Mouse (Mus musculus) megakaryocyte, embryonic 14.5 days (primary cell): ENCODE results near the gene Tcf12. TPM values are rescaled to one million over a fixed set of nuclear protein-coding genes. Genes with fewer than 3 reads are reported as not detected.

Source experiments
- H3K27me3 ChIP-seq: replicated peaks from 2 replicates; pipeline ENCODE3; 2012; ENCODE audit warnings: inconsistent platforms
- H3K36me3 ChIP-seq: replicated peaks from 2 replicates; pipeline ENCODE3; 2012; ENCODE audit warnings: low read length, inconsistent platforms, mixed read lengths
- H3K4me1 ChIP-seq: 2 replicates; pipeline ENCODE4 v1.6.1; 2012; ENCODE audit warnings: inconsistent platforms
- H3K4me3 ChIP-seq: replicated peaks from 2 replicates; pipeline ENCODE3; 2012; ENCODE audit warnings: moderate library complexity, mild to moderate bottlenecking, inconsistent platforms
- H3K9me3 ChIP-seq: 2 replicates; pipeline ENCODE4 v1.6.1; 2012; ENCODE audit warnings: inconsistent platforms
- FLI1 ChIP-seq: IDR thresholded peaks from 2 replicates; pipeline ENCODE4 v1.6.1; 2012; ENCODE audit warnings: low read length, inconsistent platforms, mixed read lengths
- GATA1 ChIP-seq: IDR thresholded peaks from 3 replicates; pipeline ENCODE4 v1.6.1; 2012; ENCODE audit warnings: mixed read lengths, low read length, inconsistent platforms, borderline replicate concordance
- polyA plus RNA-seq: library from polyadenylated mRNA; stranded (reverse); fragments of >175 nt; gene quantifications from 2 replicates; pipeline ENCODE4 v1.2.3, GENCODE M21; 2012; ENCODE audit warnings: low replicate concordance; ENCODE audit not compliant: insufficient read depth

Tcf12 gene
- polyA plus RNA-seq, 1 experiment: 6.1 TPM

DNA sequence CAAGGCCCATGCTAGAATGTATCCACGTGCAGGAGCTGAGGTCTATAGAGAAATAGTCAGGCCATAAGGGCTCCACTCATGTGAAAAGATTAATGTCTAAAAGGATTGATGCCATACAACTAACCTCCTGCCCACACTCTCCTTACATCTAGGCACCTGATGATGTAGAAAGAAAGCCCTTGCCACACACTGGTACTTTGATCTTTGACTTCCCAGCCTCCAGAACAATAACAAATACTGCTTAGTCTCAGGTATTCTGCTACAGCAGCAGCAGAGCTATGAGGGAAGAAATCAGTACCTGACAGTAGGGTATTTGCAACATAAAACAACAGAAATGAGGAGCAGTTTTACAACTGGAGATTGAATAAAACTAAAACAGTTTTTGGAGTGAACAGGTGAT lies 19.5 kb downstream of the Tcf12 start:
- no peaks in the 10 kb centered on the region for H3K27me3 ChIP-seq
- no peaks in the 10 kb centered on the region for H3K9me3 ChIP-seq
- no peak overlapping the region for H3K4me3 ChIP-seq
- peaks cover 8% of the 10 kb centered on the region for H3K36me3 ChIP-seq
- TF ChIP-seq GATA1: no peak
- TF ChIP-seq FLI1: no peak
- H3K4me1 ChIP-seq: peaks cover 29% of the 10 kb centered on the region

DNA sequence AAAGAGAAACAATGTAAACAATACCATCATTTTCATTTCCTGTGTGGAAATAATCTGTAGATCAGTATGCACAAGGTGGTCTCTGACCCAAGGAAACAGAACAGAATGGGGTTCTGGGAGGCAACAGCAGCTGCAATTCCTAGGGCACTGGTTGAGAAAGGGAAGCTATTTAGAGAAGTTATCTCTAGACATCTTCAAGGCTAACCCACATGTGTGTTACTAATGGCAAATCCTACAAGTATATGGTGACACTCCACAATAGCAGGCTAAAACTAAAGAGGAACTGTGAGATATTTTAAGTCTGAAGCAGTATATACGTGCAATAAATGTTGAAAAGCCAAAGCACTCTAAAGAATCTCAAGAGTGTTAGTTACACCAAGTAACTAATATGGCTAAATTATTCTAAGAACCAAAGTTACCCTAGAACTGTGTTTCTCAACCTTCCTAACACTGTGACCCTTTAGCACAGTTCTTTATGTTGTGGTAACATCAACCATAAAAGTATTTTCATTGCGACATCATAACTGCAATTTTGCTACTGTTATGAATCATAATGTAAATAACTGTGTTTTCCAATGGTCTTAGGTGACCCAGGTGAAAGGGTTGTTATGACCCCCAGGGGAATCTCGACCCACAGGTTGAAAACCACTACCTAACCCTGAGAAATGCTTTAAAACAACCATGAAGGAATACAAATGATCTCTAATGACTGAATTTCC lies 22.6 kb downstream of the Tcf12 start:
- Histone ChIP-seq H3K9me3 (no peaks in the 10 kb centered on the region), H3K4me1 (peaks cover 36% of the 10 kb centered on the region), H3K4me3 (no peak overlapping the region), H3K36me3 (peaks cover 5% of the 10 kb centered on the region), H3K27me3 (no peaks in the 10 kb centered on the region)
- no peak for TF ChIP-seq GATA1
- TF ChIP-seq FLI1: no peak

DNA sequence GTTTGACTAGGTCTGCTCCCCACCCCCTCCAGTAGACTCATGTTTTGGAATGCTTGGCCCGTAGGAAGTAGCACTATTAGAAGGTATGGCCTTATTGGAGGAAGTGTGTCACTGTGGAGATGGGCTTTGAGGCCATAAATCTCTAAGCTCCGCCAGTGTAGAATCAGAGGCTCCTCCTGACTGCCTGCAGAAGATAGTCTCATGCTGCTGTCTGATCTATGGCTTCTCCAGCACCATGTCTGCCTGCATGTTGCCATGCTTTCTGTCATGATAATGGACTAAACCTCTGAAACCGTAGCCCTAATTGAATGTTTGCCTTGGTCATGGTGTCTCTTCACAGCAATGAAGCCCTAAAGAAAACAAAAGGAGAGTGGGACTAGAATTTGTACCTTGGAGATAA lies 26.7 kb downstream of the Tcf12 start:
- no peaks in the 10 kb centered on the region for H3K27me3 ChIP-seq
- TF ChIP-seq FLI1 (no peak), GATA1 (no peak)
- no peaks in the 10 kb centered on the region for H3K9me3 ChIP-seq
- H3K4me3 ChIP-seq: peak overlapping the region; percentile 23
- H3K36me3 ChIP-seq: peaks cover 3% of the 10 kb centered on the region
- peaks cover 36% of the 10 kb centered on the region for H3K4me1 ChIP-seq

DNA sequence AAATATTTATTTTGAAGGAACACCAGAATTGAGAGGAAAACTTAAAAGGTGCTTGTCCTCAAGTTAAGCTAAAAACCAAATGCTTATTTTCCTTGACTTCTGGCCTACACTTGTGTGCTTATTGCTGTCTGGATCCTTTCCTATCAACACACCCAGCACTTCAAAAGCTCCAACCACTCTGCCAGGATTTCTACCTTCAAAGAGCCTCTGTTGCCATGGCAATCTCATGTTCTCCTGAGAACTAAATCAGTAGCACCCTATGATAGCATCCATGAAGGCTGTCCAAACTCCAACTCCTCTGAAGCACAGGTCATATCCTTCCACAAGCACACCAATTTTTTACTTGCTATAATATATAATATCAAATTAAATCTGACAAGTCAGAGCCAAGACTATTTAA lies 27.5 kb downstream of the Tcf12 start:
- Histone ChIP-seq H3K9me3 (no peaks in the 10 kb centered on the region), H3K27me3 (no peaks in the 10 kb centered on the region), H3K4me1 (peaks cover 33% of the 10 kb centered on the region), H3K4me3 (no peak overlapping the region), H3K36me3 (peaks cover 3% of the 10 kb centered on the region)
- TF ChIP-seq GATA1 (no peak), FLI1 (no peak)

DNA sequence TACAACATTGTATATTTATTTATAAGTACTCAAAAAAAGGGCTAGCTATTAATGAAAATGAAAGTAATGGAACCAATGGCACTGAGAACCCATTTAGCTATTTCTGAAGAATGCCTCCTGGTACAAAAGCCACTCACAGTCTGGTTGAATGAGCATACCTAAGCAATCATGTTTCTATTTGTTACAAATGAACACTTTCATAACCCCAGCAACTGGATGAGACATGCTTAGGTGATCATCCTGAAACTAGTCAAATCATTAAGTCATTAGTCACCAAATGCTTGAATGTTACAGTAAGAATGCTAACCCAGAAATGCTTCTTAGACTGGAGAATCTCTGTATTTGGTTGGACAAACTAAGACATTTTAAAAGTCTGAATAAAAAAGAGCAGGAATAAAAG lies 35.5 kb downstream of the Tcf12 start:
- TF ChIP-seq FLI1 (no peak), GATA1 (no peak)
- Histone ChIP-seq H3K27me3 (no peaks in the 10 kb centered on the region), H3K4me3 (peak overlapping the region; percentile 81), H3K36me3 (no peaks in the 10 kb centered on the region), H3K4me1 (peaks cover 28% of the 10 kb centered on the region), H3K9me3 (no peaks in the 10 kb centered on the region)

DNA sequence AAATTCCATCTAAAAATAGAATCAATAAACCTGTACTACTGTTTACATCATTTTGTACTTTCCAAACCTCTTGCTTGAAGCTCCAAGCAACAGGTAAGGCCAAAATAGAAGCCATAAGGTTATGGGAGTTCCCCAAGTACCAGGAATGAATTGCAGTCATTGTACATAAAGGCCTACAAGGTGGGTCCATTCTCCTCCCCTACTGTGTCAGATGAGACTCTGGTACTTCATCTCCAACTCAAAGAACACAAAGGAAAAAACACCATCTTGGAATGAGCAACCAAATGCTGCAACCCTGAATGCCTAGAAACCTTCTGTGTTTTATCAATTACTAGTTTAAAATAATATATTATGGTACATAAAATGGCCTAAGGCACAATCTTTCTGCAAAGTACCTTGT lies 45.5 kb downstream of the Tcf12 start:
- no peak overlapping the region for H3K4me3 ChIP-seq
- peaks cover 4% of the 10 kb centered on the region; the same call in 1 of the 2 replicates for H3K9me3 ChIP-seq
- H3K27me3 ChIP-seq: no peaks in the 10 kb centered on the region
- TF ChIP-seq FLI1 (no peak), GATA1 (no peak)
- H3K36me3 ChIP-seq: peaks cover 9% of the 10 kb centered on the region
- H3K4me1 ChIP-seq: peaks cover 3% of the 10 kb centered on the region; the same call in 1 of the 2 replicates

DNA sequence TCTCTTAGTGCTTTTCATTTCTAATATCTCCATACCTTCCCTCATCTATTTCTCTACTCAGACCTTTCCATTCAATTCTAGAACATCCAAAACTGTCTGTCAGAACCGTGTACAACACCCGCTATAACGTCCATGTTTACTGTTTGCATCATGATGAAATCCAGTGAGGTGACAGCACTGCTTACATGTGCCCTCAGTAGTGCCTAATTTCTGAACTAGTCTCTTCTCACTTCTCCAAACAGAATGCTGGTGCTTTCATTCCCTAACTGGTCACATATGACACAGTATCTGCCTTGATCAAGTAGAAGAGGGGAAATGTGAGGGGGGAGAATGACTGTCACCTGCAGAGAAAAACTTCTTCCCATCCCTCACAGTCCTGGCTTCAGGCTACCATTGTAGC lies 58.5 kb downstream of the Tcf12 start:
- TF ChIP-seq FLI1 (no peak), GATA1 (no peak)
- Histone ChIP-seq H3K36me3 (peaks cover 2% of the 10 kb centered on the region), H3K4me1 (peaks cover 14% of the 10 kb centered on the region; the same call in 1 of the 2 replicates), H3K9me3 (no peaks in the 10 kb centered on the region), H3K27me3 (no peaks in the 10 kb centered on the region), H3K4me3 (no peak overlapping the region)

DNA sequence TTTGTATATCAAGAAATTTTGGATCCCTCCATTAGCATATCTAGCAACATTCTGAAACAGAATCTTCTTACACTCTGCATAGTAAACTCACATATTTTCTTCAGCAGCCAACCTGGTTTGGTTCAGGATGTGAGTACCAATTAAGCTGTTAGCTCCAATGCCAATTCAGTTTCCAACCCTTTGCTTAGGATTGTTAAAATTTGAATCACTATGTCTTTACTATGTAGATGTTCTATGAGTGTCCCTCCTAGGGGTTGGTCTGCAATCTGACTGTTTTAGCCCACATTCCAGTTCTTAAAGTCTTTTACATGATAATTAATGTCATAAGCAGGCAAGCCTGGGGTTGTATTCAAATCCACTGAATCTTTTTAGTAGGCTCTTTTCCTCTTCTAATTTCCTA lies 71.5 kb downstream of the Tcf12 start:
- Histone ChIP-seq H3K27me3 (no peaks in the 10 kb centered on the region), H3K36me3 (no peaks in the 10 kb centered on the region), H3K4me1 (peaks cover 49% of the 10 kb centered on the region), H3K4me3 (no peak overlapping the region), H3K9me3 (no peaks in the 10 kb centered on the region)
- no peak for TF ChIP-seq GATA1
- TF ChIP-seq FLI1: no peak

DNA sequence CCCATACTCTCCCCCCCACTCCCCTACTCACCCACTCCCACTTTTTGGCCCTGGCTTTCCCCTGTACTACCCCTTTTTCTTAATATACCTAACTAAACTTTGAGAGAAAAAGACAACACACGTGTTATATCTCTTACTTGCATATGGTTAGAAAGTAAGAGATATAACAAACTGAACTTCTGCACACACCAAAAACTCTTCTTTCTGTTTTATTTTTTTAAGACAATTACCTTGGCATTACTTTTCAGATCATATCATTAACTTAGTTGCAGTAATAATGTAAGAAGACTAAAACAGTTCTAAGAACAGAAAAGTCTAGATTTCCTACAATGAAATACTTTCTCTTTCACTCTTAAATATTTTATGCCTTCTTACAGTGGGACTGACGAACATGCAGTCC lies 72.3 kb downstream of the Tcf12 start:
- TF ChIP-seq FLI1: no peak
- Histone ChIP-seq H3K4me1 (peaks cover 53% of the 10 kb centered on the region), H3K9me3 (no peaks in the 10 kb centered on the region), H3K27me3 (no peaks in the 10 kb centered on the region), H3K36me3 (no peaks in the 10 kb centered on the region), H3K4me3 (peak overlapping the region; percentile 42)

DNA sequence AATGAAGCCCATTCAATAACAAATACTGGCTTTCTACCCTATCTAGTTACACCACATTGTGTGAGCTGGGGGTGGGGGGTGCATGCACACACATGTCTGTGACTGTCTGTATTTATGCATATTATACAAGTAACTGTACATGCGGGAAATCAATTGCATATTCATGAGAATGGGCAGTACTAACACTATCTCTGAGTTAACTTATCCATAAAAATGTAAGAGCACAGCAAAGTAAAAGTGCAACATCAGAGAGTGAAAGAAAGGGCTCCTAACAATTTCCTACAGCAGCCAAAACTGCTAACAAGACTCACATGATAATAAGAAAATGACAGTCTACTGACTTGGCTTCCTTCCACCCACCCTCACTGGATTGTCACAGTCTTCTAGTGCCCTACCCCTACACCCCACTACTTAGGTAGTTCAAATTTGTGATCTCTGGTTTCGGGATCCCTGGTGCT lies 74.6 kb downstream of the Tcf12 start:
- H3K27me3 ChIP-seq: no peaks in the 10 kb centered on the region
- peak overlapping the region; percentile 81 for H3K4me3 ChIP-seq
- H3K4me1 ChIP-seq: peaks cover 55% of the 10 kb centered on the region
- TF ChIP-seq FLI1: no peak
- no peak for TF ChIP-seq GATA1
- no peaks in the 10 kb centered on the region for H3K36me3 ChIP-seq
- no peaks in the 10 kb centered on the region for H3K9me3 ChIP-seq

DNA sequence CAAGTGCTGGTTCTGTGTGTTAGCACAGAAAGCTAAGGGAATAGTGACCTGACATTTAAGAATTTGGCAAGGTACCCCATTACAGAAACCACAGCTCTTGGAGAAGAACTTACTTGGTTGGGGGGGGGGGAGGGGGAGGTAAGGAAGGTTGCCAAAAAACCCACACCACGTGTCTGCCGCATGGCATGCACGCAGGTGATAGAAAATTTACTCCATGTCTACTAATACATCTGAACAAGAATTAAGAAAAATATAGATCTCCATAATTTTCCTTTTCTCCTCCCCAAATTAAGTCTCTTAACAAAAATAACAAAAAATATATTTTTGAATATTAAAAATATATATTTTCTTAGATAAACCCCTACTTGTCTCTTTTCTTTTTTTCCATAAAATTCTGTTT lies 75.4 kb downstream of the Tcf12 start:
- peaks cover 55% of the 10 kb centered on the region for H3K4me1 ChIP-seq
- no peaks in the 10 kb centered on the region for H3K36me3 ChIP-seq
- no peak overlapping the region for H3K4me3 ChIP-seq
- TF ChIP-seq GATA1 (no peak), FLI1 (no peak)
- no peaks in the 10 kb centered on the region for H3K9me3 ChIP-seq
- no peaks in the 10 kb centered on the region for H3K27me3 ChIP-seq
